Mouse (Mus musculus) embryonic fibroblast, embryonic 13.5 days (primary cell): ENCODE results near the gene Tusc2.

Source experiments
- CTCF ChIP-seq: IDR thresholded peaks from 2 replicates; pipeline ENCODE4 v1.5.1; 2011; ENCODE audit warnings: mild to moderate bottlenecking, control low read depth, low read length, moderate library complexity, borderline replicate concordance; ENCODE audit not compliant: insufficient read depth
- POLR2A ChIP-seq: IDR thresholded peaks from 2 replicates; pipeline ENCODE4 v1.6.1; 2011; ENCODE audit warnings: low read depth, mild to moderate bottlenecking, control low read depth, low read length, moderate library complexity

DNA sequence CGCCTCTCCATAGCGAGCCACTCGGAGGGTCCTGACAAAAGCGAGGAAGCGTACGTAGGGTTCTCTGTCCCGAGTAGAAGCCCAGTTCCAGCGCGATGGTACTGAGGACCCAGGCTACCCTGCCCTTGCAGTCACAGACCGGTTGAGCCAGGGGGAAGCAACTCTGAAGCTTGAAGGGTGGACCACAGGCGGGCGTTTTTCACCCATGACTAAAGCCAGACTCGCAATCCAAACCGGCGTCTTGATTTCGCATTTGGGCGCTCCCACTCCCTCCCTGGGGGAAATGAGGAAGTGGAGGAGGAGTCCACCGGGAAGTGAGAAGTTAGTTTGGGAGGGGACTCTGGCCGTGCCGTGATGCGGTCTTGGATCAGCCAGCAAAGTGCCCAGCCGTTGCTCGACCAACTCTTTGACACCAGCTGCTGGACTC lies 8.0 kb upstream of the Tusc2 start:
- TF ChIP-seq POLR2A (peak; percentile 71), CTCF (no peak)
